Mouse (Mus musculus) thymus, adult 2 months (tissue): ENCODE measurements around the gene Cachd1.

Experiments
- CTCF ChIP-seq: fragments of 200-500 bp; IDR thresholded peaks from 2 replicates; pipeline ENCODE4 v1.5.1; 2012; ENCODE audit warnings: mild to moderate bottlenecking, control low read depth, low read length, moderate library complexity, borderline replicate concordance; ENCODE audit not compliant: control insufficient read depth, poor library complexity, insufficient read depth; ENCODE audit errors: extremely low read depth
- POLR2A ChIP-seq: fragments of 200-500 bp; IDR thresholded peaks from 2 replicates; pipeline ENCODE4 v1.6.1; 2012; ENCODE audit warnings: mild to moderate bottlenecking, low read length, control low read depth, moderate library complexity; ENCODE audit not compliant: control insufficient read depth, poor library complexity, insufficient read depth; ENCODE audit errors: extremely low read depth

DNA sequence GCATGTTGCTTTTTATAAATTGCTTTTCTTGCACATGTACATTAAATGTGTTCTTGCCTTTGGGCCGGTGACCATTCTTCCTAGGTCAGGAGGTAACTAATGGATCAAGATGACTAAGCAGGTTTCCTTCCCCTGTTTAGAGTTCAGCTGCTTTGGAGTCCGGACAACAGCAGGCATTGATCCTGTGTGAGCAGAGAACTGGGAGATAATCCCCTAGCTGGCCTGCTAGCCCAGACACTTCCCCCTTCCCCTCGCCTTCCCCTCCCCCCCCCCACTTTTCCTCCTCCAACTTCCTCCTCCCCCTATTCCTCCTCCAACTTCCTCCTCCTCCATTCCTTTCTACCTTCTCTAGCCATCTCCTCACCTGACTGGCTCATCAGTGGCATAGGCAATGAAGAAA lies 135.2 kb downstream of the Cachd1 start:
- TF ChIP-seq CTCF (no peak), POLR2A (no peak)
